Mouse (Mus musculus) intestine, embryonic 16.5 days (tissue): ENCODE data around the gene Scml2. TPM values are rescaled to one million over a fixed set of nuclear protein-coding genes. Genes with fewer than 3 reads are reported as not detected.
A peak's percentile ranks its signal among the peaks of the same experiment; 100 is the strongest.
"Not testable (repeated sequence)": the region's sequence is repeated elsewhere in the genome, so short reads cannot be mapped to it uniquely, and the experiment has no call there.

ENCODE experiments used
- ATAC-seq: fragments of 200-750 bp; cut with Nextera tagmentation; 2 replicates; pipeline ENCODE4 v1.8.0; 2017; ENCODE audit warnings: moderate TSS enrichment, moderate library complexity
- H3K27ac ChIP-seq: fragments of 300-500 bp; sonication (generic); 2 replicates; pipeline ENCODE4 v1.5.1; 2014; ENCODE audit warnings: mild to moderate bottlenecking, low read length
- H3K27me3 ChIP-seq: fragments of 300-500 bp; sonication (generic); replicated peaks from 2 replicates; pipeline ENCODE4 v1.6.1; 2014; ENCODE audit warnings: low read length, control low read depth, mixed read lengths; ENCODE audit not compliant: control insufficient read depth, insufficient read depth
- H3K36me3 ChIP-seq: fragments of 300-500 bp; sonication (generic); 2 replicates; pipeline ENCODE4 v1.6.1; 2014; ENCODE audit warnings: low read length, control low read depth; ENCODE audit not compliant: control insufficient read depth, insufficient read depth
- H3K4me1 ChIP-seq: fragments of 300-500 bp; sonication (generic); 2 replicates; pipeline ENCODE4 v1.6.1; 2014; ENCODE audit warnings: low read length, control low read depth, mixed read lengths; ENCODE audit not compliant: control insufficient read depth, insufficient read depth
- H3K4me2 ChIP-seq: fragments of 300-500 bp; sonication (generic); 2 replicates; pipeline ENCODE4 v1.6.1; 2014; ENCODE audit warnings: low read depth, low read length, control low read depth
- H3K4me3 ChIP-seq: fragments of 300-500 bp; sonication (generic); 2 replicates; pipeline ENCODE4 v1.5.1; 2014; ENCODE audit warnings: mild to moderate bottlenecking, low read length
- H3K9ac ChIP-seq: fragments of 300-500 bp; sonication (generic); 2 replicates; pipeline ENCODE4 v1.6.1; 2014; ENCODE audit warnings: low read depth, low read length
- H3K9me3 ChIP-seq: fragments of 300-500 bp; sonication (generic); 2 replicates; pipeline ENCODE4 v1.6.1; 2016; ENCODE audit warnings: low read length, control low read depth; ENCODE audit not compliant: control insufficient read depth
- WGBS: fragments of 180-500 bp; shearing (Covaris S2); extraction: QIAGEN DNeasy Blood & Tissue Kit; methylation state at CpG from one replicate; pipeline ENCODE4 v1.1.7; 2014; 5-methylcytosine and 5-hydroxymethylcytosine counted together
- polyA plus RNA-seq: library from polyadenylated mRNA; unstranded; fragments of >200 nt; fragmentation: Nextera tagmentation; extraction: Ambion mirVana; gene quantifications from 2 replicates; pipeline ENCODE4 v1.2.1, GENCODE M21; 2015

Gene Scml2
- 1.6 and 2.0 TPM in 2 replicates for polyA plus RNA-seq

- not testable (repeated sequence) for H3K4me1 ChIP-seq, H3K4me3 ChIP-seq, H3K9ac ChIP-seq, H3K27me3 ChIP-seq, H3K9me3 ChIP-seq, H3K36me3 ChIP-seq, H3K4me2 ChIP-seq, H3K27ac ChIP-seq, ATAC-seq
- WGBS: 83% methylated on average over 1 of the region's 14 CpGs
These were observed at the start of gene Scml2 for GRCm38 (mm10) chrX:161116893-161117292. TSS of gene Scml2 (plus strand) at chrX:161117193.

- not testable (repeated sequence) for H3K4me3 ChIP-seq, H3K9ac ChIP-seq, H3K9me3 ChIP-seq, H3K4me1 ChIP-seq, H3K4me2 ChIP-seq, H3K27me3 ChIP-seq, H3K27ac ChIP-seq, ATAC-seq, H3K36me3 ChIP-seq
- WGBS: 83% methylated on average over 6 of the region's 6 CpGs
These were observed 41.4 kb upstream of the Scml2 start for GRCm38 (mm10) chrX:161075576-161075975.

DNA sequence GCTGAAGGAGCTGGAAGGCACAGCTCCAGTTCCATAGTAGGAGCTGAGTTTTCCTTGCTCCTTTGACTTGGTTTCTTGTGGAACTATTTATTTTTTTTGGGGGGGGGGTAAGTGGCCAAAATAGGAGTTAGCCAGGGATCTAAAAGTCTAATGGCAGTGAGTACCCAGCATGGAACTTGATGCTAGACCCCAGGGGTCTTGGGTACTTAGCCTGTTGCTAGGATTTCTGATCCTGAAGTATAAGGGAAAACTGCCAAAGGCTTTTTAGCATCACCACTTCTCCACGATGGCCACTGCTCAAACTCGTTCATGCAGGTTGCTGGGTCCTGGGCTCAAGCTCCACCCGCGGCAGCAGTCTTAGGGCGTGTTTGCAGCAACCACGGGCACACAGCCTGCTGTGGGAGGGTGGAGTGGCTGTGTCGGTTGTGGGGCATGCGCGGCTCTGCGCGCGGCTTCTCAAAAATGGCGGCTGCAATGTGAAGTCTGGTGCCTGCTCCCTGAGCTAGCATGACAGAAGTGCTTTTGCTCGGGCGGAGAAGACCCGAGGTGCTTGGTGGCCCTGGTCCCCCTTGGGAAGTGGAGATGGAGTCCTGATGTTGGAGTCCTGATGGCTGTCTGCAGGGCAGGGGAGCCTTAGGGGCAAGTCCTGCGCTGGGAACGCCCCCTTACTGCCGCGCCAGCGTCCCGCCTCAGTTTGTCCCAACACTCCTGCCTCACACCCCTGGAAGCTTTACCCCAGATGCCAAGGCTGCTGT is 45.5 kb downstream of the Scml2 start:
- 20% methylated on average over 19 of the region's 22 CpGs for WGBS

GRCm38 (mm10) chrX:161163069-161163416 is 46.0 kb downstream of the Scml2 start:
- Histone ChIP-seq H3K27ac (no peak overlapping the region), H3K9me3 (no peaks in the 10 kb centered on the region), H3K9ac (peak overlapping the region; percentile 72), H3K4me3 (peak overlapping the region; percentile 60), H3K4me2 (peak overlapping the region; percentile 64), H3K27me3 (peaks cover 4% of the 10 kb centered on the region; the same call in 1 of the 2 replicates), H3K4me1 (no peaks in the 10 kb centered on the region), H3K36me3 (no peaks in the 10 kb centered on the region)
- 20% methylated on average over 6 of the region's 6 CpGs for WGBS
- no peak for ATAC-seq

More for the DNA sequence above, 45.5 kb downstream of the Scml2 start:
- Histone ChIP-seq H3K9me3 (no peaks in the 10 kb centered on the region), H3K4me3 (peak overlapping the region; percentile 60), H3K4me1 (no peaks in the 10 kb centered on the region), H3K36me3 (no peaks in the 10 kb centered on the region), H3K9ac (peak overlapping the region; percentile 72), H3K27ac (no peak overlapping the region), H3K27me3 (peaks cover 4% of the 10 kb centered on the region; the same call in 1 of the 2 replicates), H3K4me2 (peak overlapping the region; percentile 64)
- ATAC-seq: peak; percentile 98

GRCm38 (mm10) chrX:161287156-161287555 is 170.2 kb downstream of the Scml2 start, which contains the start of gene Gm15262:
TSS of gene Gm15262 (plus strand) at chrX:161287456.
- not testable (repeated sequence) for H3K9me3 ChIP-seq, ATAC-seq
- 57% methylated on average over 2 of the region's 2 CpGs for WGBS

More at GRCm38 (mm10) chrX:161287156-161287555, 170.2 kb downstream of the Scml2 start, which contains the start of gene Gm15262:
- not testable (repeated sequence) for H3K27ac ChIP-seq, H3K9ac ChIP-seq, H3K27me3 ChIP-seq, H3K36me3 ChIP-seq, H3K4me1 ChIP-seq, H3K4me2 ChIP-seq, H3K4me3 ChIP-seq

Other genes with a start within 250 kb of the Scml2 start
- 0.10 and 0.11 TPM in 2 replicates for gene Gja6, start 210.1 kb upstream of the Scml2 start, polyA plus RNA-seq
- gene Cdkl5, start 122.5 kb upstream of the Scml2 start, polyA plus RNA-seq: 1.4 and 1.5 TPM in 2 replicates
- not detected in 2 replicates for gene Gm15262, start 170.3 kb downstream of the Scml2 start, polyA plus RNA-seq